Mouse (Mus musculus): ENCODE measurements around the gene Gkn3.

- TF ChIP-seq CTCF (IDR thresholded peaks at IDR 0.05) = no peak
- no peak for TF ChIP-seq EP300 (IDR thresholded peaks at IDR 0.05)
Observed at GRCm38 (mm10) chr6:87426954-87427353, 38.2 kb upstream of the Gkn3 start.

All from lung, postnatal 0 days (tissue).